Mouse (Mus musculus) ES-E14 (cell line): ENCODE measurements at regions not wholly inside any gene's neighbourhood (a gene's known extent, or its start where the extent isn't known, plus 50 kb on each side); places are given as distances from the start of the nearest gene placed in this dataset.

Source experiments
- CHD2 ChIP-seq: IDR thresholded peaks from 2 replicates; pipeline ENCODE4 v1.6.1; 2014; ENCODE audit warnings: mild to moderate bottlenecking, low read depth, low read length, inconsistent platforms
- MAFK ChIP-seq: IDR thresholded peaks from 2 replicates; pipeline ENCODE4 v1.6.1; 2014; ENCODE audit warnings: mild to moderate bottlenecking, low read depth, low read length, inconsistent platforms; ENCODE audit not compliant: insufficient read depth

DNA sequence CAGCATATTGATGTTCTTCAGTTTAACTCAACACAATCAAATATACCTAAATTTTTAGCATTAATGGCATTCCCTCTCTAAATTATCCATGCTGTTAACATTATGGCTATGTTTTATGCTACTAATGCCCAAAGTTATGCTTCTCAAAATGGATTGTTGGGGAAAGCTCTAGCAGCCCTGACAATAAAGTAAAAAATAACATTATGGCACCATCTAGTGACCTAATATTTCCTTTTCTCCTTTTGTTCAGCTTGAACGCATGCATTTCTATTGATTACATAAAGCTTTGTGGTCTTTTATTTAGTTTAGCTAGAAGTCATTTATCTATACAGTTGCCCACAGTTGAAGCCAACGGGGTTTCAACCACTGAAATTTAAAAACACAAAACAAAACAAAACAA lies 918.3 kb upstream of the Cdh8 start:
- TF ChIP-seq MAFK (no peak), CHD2 (no peak)
